Mouse (Mus musculus) cerebellum, postnatal 10 days (tissue): ENCODE results near the gene Fgf15.
"Not testable (repeated sequence)": the region's sequence is repeated elsewhere in the genome, so short reads cannot be mapped to it uniquely, and the experiment has no call there.

ENCODE experiments used
- DNase-seq, 2 experiments: peaks; one replicate each; pipeline ENCODE4 v3.0.0; 2021; ENCODE audit warnings: mixed read lengths in 2 of 2

Gene Fgf15

DNA sequence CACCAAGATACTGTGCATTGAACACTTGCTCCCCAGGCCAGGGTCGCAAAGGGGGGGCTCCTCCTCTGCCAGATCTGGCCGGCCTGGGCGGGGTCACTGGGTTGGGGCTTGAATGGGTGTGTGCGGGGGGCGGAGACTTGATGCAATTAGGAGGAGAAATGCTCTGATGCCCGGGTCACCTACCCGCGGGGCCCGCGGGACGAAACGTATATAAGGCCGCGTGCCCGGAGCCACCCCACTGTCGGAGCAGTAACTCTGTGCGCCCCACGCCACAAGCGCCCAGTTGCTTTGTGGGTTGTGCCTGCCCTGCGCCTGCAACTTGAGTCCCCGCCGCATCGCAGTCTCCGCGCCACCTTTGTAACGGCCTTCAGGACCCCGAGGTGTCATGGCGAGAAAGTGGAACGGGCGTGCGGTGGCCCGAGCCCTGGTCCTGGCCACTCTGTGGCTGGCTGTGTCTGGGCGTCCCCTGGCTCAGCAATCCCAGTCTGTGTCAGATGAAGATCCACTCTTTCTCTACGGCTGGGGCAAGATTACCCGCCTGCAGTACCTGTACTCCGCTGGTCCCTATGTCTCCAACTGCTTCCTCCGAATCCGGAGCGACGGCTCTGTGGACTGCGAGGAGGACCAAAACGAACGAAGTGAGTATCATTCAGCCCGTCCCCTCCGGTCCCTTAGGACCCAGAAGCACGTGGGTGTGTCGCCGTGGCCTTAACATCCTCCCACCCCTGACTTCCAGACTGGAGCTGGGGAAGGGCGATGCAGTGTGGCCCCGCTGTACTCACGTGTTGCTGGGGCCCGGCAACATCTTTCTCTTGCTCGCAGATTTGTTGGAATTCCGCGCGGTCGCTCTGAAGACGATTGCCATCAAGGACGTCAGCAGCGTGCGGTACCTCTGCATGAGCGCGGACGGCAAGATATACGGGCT lies at the start of gene Fgf15:
Gene Fgf15 (plus strand): TSS at position 238 of the 925 bp plus-strand sequence.
- peak; percentile 33 to 43 for DNase-seq

GRCm38 (mm10) chr7:144847067-144847466 lies 49.3 kb upstream of the Fgf15 start, which contains the start of gene Fgf4:
Gene Fgf4 (plus strand): TSS chr7:144847367.
- no peak for DNase-seq

- DNase-seq: no peak
These were observed 45.0 kb upstream of the Fgf15 start for GRCm38 (mm10) chr7:144851321-144851720.

GRCm38 (mm10) chr7:144854966-144855365 lies 41.4 kb upstream of the Fgf15 start:
- DNase-seq: no peak

- DNase-seq: no peak
These were observed 39.2 kb upstream of the Fgf15 start for GRCm38 (mm10) chr7:144857158-144857557.

DNA sequence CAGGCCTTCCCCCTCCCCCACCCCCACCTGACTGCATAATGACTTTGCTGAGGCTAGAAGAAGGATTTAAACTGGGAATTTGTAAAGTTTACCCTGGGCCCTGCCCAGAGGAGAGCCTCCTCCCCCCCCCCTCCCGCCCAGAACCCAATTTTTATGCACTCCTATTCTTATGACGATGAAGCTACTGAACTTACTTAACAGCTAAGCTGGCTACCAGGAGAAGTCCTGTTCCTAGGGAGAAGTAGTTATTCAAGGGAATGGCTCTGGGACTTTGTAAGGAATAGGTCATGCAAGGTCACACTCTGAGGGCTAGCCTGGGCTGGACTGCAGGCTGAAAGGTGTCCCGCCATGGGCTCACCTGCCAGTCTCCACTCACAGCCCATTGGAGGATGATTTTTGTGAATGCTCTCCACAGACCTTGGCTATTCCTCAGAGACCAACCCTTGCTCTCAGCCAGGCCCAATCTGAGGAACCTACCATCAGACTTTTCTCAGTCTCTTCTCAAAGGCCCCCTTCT lies 38.4 kb upstream of the Fgf15 start:
- DNase-seq: no peak

GRCm38 (mm10) chr7:144858702-144859101 lies 37.6 kb upstream of the Fgf15 start:
- no peak for DNase-seq

DNA sequence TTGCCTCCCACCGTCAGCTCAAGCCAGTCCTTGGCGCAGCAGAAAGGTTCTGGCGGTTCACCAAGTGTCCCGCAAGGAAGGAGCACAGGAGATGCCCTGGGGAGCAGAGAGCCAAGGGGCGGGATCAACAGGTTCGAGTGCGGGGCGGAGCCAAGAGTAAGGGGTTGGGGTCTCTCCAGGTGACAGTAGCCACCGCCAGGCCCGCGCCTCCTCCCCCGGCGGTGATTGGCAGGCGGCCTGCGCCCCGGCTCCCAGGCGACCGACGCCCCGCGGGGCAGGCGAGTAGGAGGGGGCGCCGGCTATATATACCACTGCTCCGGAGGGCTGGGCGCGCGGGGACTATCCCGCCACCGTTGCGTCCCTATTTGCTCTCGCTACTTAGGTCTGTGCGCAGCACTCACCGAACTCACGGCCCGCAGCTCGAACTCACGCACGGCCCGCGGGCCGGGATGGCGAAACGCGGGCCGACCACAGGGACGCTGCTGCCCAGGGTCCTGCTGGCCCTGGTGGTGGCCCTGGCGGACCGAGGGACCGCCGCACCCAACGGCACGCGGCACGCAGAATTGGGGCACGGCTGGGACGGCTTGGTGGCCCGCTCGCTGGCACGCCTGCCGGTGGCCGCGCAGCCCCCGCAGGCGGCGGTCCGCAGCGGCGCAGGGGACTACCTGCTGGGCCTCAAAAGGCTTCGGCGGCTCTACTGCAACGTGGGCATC lies 35.1 kb upstream of the Fgf15 start:
- peak; percentile 22 to 30 for DNase-seq

- DNase-seq: peak; percentile 33 to 41
These were observed 34.6 kb upstream of the Fgf15 start for GRCm38 (mm10) chr7:144861769-144862070.

DNA sequence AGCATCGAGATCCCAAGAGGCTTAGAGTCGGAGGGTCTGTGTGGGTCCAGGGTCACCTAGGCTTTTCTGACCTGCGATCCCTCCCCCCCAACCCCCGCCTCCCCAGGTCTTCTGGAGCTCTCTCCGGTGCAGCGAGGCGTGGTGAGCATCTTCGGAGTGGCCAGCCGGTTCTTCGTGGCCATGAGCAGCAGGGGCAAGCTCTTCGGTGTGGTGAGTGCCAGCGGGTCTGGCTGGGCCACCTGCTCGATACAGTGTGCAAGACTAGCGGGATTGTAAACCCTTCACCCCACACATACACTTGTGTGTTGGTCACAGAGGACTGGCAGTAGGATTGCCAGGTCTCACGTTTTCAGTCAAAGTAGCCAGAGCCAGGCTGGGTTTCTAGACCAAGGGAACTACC lies 34.2 kb upstream of the Fgf15 start:
- peak; percentile 63 to 77 for DNase-seq

- DNase-seq: no peak
These were observed 33.6 kb upstream of the Fgf15 start for GRCm38 (mm10) chr7:144862712-144863111.

DNA sequence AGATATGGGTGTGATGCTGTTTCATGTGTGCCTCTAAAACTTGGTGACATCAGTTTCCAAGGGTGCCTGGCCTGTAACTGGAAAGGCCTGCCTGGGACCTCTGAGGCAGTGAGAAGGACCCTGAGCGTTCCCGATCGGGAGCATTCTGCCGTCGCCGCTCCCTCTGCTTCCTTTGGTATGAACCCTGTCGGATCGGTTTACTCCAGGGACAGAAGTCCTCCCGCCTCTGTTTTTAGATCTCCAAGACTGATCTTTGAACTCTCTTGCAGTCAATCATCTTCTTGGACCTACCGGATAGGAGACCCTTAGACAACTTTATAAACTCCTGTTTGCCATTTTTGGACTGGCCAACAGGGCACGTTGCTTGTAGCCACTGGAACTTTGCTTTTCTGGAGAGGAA lies 33.1 kb upstream of the Fgf15 start:
- DNase-seq: no peak

- no peak for DNase-seq
These were observed 32.1 kb upstream of the Fgf15 start for GRCm38 (mm10) chr7:144864160-144864670.

DNA sequence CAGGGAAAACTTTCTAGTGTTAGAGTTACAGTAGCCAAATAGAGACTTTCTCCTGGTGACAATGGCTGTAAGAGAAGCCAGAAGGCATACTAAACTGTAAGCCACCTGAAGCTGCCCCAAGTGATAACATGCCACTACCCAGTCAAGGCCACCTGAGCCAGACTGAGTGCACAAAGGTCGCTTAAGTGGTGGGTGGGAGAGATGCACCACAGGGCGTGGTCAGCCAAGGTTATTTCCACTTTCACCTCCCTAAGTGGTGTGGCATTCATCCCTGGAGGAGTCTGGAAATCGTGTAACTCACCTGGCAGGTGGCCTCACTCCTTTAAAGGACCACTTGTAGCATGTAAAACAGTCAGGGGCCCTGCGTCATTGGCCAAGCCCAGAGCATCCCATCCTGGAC lies 29.2 kb upstream of the Fgf15 start:
- no peak for DNase-seq

- DNase-seq: no peak
These were observed 28.7 kb upstream of the Fgf15 start for GRCm38 (mm10) chr7:144867602-144868001.

- DNase-seq: no peak
These were observed 23.9 kb upstream of the Fgf15 start for GRCm38 (mm10) chr7:144872420-144872819.

GRCm38 (mm10) chr7:144873160-144873559 lies 23.2 kb upstream of the Fgf15 start:
- no peak for DNase-seq

GRCm38 (mm10) chr7:144874226-144874625 lies 22.1 kb upstream of the Fgf15 start:
- DNase-seq: no peak

GRCm38 (mm10) chr7:144878401-144878800 lies 17.9 kb upstream of the Fgf15 start:
- no peak for DNase-seq

GRCm38 (mm10) chr7:144883106-144883505 lies 13.2 kb upstream of the Fgf15 start:
- DNase-seq: no peak

DNA sequence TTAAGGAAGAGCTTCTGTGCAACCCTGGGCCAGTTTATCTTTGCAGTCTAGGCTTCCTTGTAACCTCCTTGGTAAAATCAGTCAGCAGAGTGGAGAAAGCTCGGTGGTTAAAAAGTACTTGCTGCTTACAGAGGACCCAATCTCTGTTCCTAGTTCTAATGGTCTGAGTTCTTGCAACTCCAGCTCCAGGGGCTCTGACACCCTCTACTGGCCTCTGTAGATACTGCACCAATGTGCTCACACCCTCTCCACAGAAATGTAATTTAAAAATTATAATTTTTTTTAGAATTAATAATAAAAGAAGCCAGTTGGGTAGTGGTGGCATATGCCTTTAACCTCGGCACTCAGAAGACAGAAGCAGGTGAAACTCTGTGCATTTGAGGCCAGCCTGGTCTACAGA lies 8.7 kb upstream of the Fgf15 start:
- DNase-seq: no peak

- no peak for DNase-seq
These were observed 7.6 kb upstream of the Fgf15 start for GRCm38 (mm10) chr7:144888564-144889299.

DNA sequence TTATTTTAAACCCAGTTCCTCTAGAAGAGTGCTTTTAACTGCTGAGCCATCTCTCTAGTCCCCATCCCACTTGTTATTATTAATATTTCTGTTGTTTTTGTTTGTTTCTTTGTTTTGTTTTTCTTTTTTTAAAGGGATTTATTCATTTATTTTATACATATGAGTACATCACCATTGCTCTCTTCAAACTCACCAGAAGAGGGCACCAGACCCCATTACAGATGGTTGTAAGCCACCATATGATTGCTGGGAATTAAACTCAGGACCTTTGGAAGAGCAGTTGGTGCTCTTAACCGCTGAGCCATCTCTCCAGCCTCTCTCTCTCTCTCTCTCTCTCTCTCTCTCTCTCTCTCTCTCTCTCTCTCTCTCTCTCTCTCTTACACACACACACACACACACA lies 5.7 kb upstream of the Fgf15 start:
- DNase-seq: not testable (repeated sequence)
